Mouse (Mus musculus): Measurements from ENCODE around the gene Kdm4b.

Gene Kdm4b

GRCm38 (mm10) chr17:56425941-56426340, 100.1 kb downstream of the Kdm4b start:
- DNase-seq (ENCODE audit: low read depth in 1 of 2, low spot score in 2 of 2): no peak

DNA sequence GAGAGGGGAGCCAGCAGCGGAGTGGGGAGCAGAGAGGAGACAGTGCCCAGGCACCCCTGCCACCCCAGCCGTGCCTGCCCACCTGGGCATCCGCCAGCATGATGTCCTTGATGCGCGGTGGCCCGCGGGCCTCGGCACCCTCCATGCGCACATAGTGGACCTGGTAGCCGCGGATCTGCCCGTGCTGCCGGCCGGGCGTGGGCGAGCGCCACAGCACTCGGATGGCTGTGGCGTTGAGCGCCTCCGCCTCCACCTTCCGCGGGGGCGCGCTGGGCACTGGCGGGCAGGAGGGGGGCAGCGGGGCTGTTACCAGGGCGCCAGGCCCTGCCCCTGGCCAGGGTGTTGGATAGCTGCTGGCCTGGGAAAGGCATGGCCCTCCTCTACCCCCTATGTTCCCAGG, 102.0 kb downstream of the Kdm4b start:
- no peak for DNase-seq (ENCODE audit: low read depth in 1 of 2, low spot score in 2 of 2)

GRCm38 (mm10) chr17:56431582-56431981, 105.7 kb downstream of the Kdm4b start:
- no peak for DNase-seq (ENCODE audit: low read depth in 1 of 2, low spot score in 2 of 2)

- DNase-seq (ENCODE audit: low read depth in 1 of 2, low spot score in 2 of 2): no peak
Measured at GRCm38 (mm10) chr17:56439731-56440460, 114.0 kb downstream of the Kdm4b start.

GRCm38 (mm10) chr17:56442316-56442715, 116.5 kb downstream of the Kdm4b start:
- no peak for DNase-seq (ENCODE audit: low read depth in 1 of 2, low spot score in 2 of 2)

DNA sequence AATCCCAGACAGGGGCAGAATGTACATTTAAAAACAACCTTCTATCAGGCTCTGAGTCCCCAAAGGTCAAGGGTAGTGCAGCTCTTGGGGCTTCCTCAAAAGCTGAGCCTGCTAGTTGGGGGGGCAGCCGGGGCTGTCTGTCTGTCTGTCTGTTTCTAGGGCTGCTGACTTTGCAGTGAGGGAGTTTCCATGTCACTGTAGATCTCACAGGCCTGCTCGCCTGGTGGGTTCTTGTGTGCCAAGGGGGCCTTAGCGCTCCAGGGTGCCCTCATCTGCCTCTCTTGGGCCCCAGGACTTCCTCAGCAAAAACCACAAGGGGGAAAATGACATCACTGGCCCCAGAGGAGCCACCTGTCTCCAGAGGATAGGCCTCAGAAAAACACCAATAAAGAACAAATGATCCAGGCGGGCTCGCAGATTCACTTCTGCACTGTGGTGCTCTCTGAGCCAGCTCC, 117.5 kb downstream of the Kdm4b start:
- DNase-seq (ENCODE audit: low read depth in 1 of 2, low spot score in 2 of 2): peak in 1 of 2 experiments; percentile 38

- no peak for DNase-seq (ENCODE audit: low read depth in 1 of 2, low spot score in 2 of 2)
Measured at GRCm38 (mm10) chr17:56444771-56445170, 118.9 kb downstream of the Kdm4b start.

DNA sequence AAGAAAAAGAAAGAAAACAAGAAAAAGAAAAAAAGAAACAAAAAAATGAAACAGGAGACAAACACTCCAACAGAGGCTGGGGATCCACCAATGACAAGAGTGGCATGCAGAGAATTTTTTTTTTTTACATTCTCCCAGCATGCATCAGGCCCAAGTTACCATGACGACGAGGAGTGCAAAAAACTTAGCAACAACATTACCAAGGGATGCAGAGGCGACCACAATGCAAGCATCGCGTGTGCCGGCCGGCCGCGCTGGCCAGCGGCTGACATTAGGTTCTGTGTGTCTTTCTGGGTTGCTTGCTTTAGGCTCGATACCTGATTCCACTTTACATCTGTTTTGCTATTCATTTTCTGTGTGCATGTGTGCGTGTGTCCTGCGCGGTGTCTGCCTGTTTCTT, 119.5 kb downstream of the Kdm4b start:
- no peak for DNase-seq (ENCODE audit: low read depth in 1 of 2, low spot score in 2 of 2)

DNA sequence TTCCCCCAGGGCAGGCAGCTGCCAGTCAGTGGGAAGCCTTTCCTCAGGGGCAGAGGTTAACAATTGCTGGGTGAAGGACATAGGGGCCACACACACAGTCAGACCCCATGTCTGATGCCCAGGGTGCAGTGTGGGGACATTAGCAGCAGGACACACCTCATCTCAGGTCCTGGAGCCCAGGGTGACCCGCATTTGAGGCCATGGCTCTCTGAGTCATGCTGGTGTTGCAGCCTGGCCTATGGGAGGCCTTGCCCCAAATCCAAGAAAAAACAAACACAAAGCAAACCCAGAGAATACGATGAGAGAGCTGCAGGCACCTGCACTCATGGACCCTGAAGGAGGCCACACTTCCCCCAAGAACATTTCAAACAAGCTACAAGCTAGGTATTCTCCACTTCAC, 121.9 kb downstream of the Kdm4b start:
- DNase-seq (ENCODE audit: low read depth in 1 of 2, low spot score in 2 of 2): no peak

All from monocyte, adult 2 months (primary cell).